Mouse (Mus musculus) heart, embryonic 11.5 days (tissue): ENCODE results near the gene Agtr1a. TPM values are rescaled to one million over a fixed set of nuclear protein-coding genes. Genes with fewer than 3 reads are reported as not detected.

ENCODE experiments used
- ATAC-seq: fragments of 200-750 bp; cut with Nextera tagmentation; replicated peaks from 2 replicates; pipeline ENCODE4 v1.8.0; 2017; ENCODE audit warnings: moderate library complexity; ENCODE audit not compliant: insufficient number of reproducible peaks, low FRiP score, low TSS enrichment
- H3K27ac ChIP-seq: fragments of 300-500 bp; sonication (generic); 2 replicates; pipeline ENCODE4 v1.5.1; 2014; ENCODE audit warnings: mild to moderate bottlenecking, low read depth, low read length
- H3K27me3 ChIP-seq: fragments of 300-500 bp; sonication (generic); 2 replicates; pipeline ENCODE4 v1.6.1; 2014; ENCODE audit warnings: mild to moderate bottlenecking, low read length, mixed read lengths; ENCODE audit not compliant: control insufficient read depth, insufficient read depth
- H3K36me3 ChIP-seq: fragments of 300-500 bp; sonication (generic); 2 replicates; pipeline ENCODE4 v1.6.1; 2014; ENCODE audit warnings: mild to moderate bottlenecking, low read length, moderate library complexity, mixed read lengths; ENCODE audit not compliant: control insufficient read depth, insufficient read depth
- H3K4me1 ChIP-seq: fragments of 300-500 bp; sonication (generic); 2 replicates; pipeline ENCODE4 v1.6.1; 2014; ENCODE audit warnings: low read length; ENCODE audit not compliant: control insufficient read depth, insufficient read depth
- H3K4me2 ChIP-seq: fragments of 300-500 bp; sonication (generic); 2 replicates; pipeline ENCODE4 v1.6.1; 2014; ENCODE audit warnings: mild to moderate bottlenecking, moderate library complexity
- H3K4me3 ChIP-seq: fragments of 300-500 bp; sonication (generic); 2 replicates; pipeline ENCODE4 v1.5.1; 2014; ENCODE audit warnings: low read depth, low read length
- H3K9ac ChIP-seq: fragments of 300-500 bp; sonication (generic); 2 replicates; pipeline ENCODE4 v1.6.1; 2014; ENCODE audit warnings: mild to moderate bottlenecking, low read depth, low read length, moderate library complexity
- H3K9me3 ChIP-seq: fragments of 300-500 bp; sonication (generic); replicated peaks from 2 replicates; pipeline ENCODE4 v1.6.1; 2016; ENCODE audit warnings: low read length; ENCODE audit not compliant: control insufficient read depth
- WGBS: fragments of 180-500 bp; shearing (Covaris S2); extraction: QIAGEN DNeasy Blood & Tissue Kit; methylation state at CpG from one replicate; pipeline ENCODE4 v1.1.7; 2014; ENCODE audit not compliant: insufficient replicate concordance; 5-methylcytosine and 5-hydroxymethylcytosine counted together
- polyA plus RNA-seq: library from polyadenylated mRNA; unstranded; fragments of >200 nt; fragmentation: Nextera tagmentation; extraction: Ambion mirVana; gene quantifications from 2 replicates; pipeline ENCODE4 v1.2.1, GENCODE M21; 2014

Agtr1a gene
- polyA plus RNA-seq, 1 experiment from 2014 or later: 7.8 TPM

- H3K4me2 ChIP-seq: no peak overlapping the region
- WGBS: 87% methylated on average over 6 of the region's 6 CpGs
- no peaks in the 10 kb centered on the region for H3K4me1 ChIP-seq
- H3K27ac ChIP-seq: no peak overlapping the region
- no peaks in the 10 kb centered on the region for H3K9me3 ChIP-seq
- no peaks in the 10 kb centered on the region for H3K36me3 ChIP-seq
- no peak overlapping the region for H3K9ac ChIP-seq
- no peaks in the 10 kb centered on the region; the same call in 1 of the 2 replicates for H3K27me3 ChIP-seq
- ATAC-seq: no peak
- no peak overlapping the region for H3K4me3 ChIP-seq
These were observed 18.8 kb downstream of the Agtr1a start for GRCm38 (mm10) chr13:30354991-30355580.

- WGBS: 78% methylated on average over 2 of the region's 2 CpGs
- no peaks in the 10 kb centered on the region for H3K4me1 ChIP-seq
- no peak overlapping the region for H3K4me2 ChIP-seq
- no peak overlapping the region for H3K4me3 ChIP-seq
- H3K9me3 ChIP-seq: no peaks in the 10 kb centered on the region
- no peaks in the 10 kb centered on the region; the same call in 1 of the 2 replicates for H3K27me3 ChIP-seq
- no peaks in the 10 kb centered on the region for H3K36me3 ChIP-seq
- ATAC-seq: no peak
- no peak overlapping the region for H3K9ac ChIP-seq
- H3K27ac ChIP-seq: no peak overlapping the region
These were observed 19.7 kb downstream of the Agtr1a start for GRCm38 (mm10) chr13:30355979-30356378.

GRCm38 (mm10) chr13:30358456-30359168 lies 22.4 kb downstream of the Agtr1a start:
- Histone ChIP-seq H3K9me3 (no peaks in the 10 kb centered on the region), H3K4me3 (no peak overlapping the region), H3K9ac (no peak overlapping the region), H3K27me3 (no peaks in the 10 kb centered on the region), H3K4me1 (no peaks in the 10 kb centered on the region), H3K36me3 (no peaks in the 10 kb centered on the region), H3K4me2 (no peak overlapping the region), H3K27ac (no peak overlapping the region)
- WGBS: 66% methylated on average over 4 of the region's 4 CpGs
- ATAC-seq: no peak

- Histone ChIP-seq H3K36me3 (no peaks in the 10 kb centered on the region), H3K4me1 (no peaks in the 10 kb centered on the region), H3K4me2 (no peak overlapping the region), H3K4me3 (no peak overlapping the region), H3K9me3 (no peaks in the 10 kb centered on the region), H3K9ac (no peak overlapping the region), H3K27ac (no peak overlapping the region), H3K27me3 (no peaks in the 10 kb centered on the region)
- WGBS: 81% methylated on average over 2 of the region's 2 CpGs
- no peak for ATAC-seq
These were observed 23.6 kb downstream of the Agtr1a start for GRCm38 (mm10) chr13:30359886-30360285.

GRCm38 (mm10) chr13:30361002-30361401 lies 24.8 kb downstream of the Agtr1a start:
- 48% methylated on average over 5 of the region's 5 CpGs for WGBS
- no peaks in the 10 kb centered on the region for H3K9me3 ChIP-seq
- H3K27ac ChIP-seq: no peak overlapping the region
- no peak for ATAC-seq
- H3K4me1 ChIP-seq: no peaks in the 10 kb centered on the region
- H3K36me3 ChIP-seq: no peaks in the 10 kb centered on the region
- H3K27me3 ChIP-seq: no peaks in the 10 kb centered on the region
- H3K4me2 ChIP-seq: no peak overlapping the region
- no peak overlapping the region for H3K4me3 ChIP-seq
- H3K9ac ChIP-seq: no peak overlapping the region

GRCm38 (mm10) chr13:30362048-30362447 lies 25.8 kb downstream of the Agtr1a start:
- H3K27me3 ChIP-seq: no peaks in the 10 kb centered on the region
- no peaks in the 10 kb centered on the region for H3K36me3 ChIP-seq
- 86% methylated on average over 6 of the region's 6 CpGs for WGBS
- no peak for ATAC-seq
- H3K27ac ChIP-seq: no peak overlapping the region
- no peak overlapping the region for H3K4me2 ChIP-seq
- no peaks in the 10 kb centered on the region for H3K4me1 ChIP-seq
- H3K4me3 ChIP-seq: no peak overlapping the region
- no peaks in the 10 kb centered on the region for H3K9me3 ChIP-seq
- H3K9ac ChIP-seq: no peak overlapping the region

- H3K36me3 ChIP-seq: no peaks in the 10 kb centered on the region
- WGBS: 77% methylated on average over 11 of the region's 11 CpGs
- H3K4me3 ChIP-seq: no peak overlapping the region
- no peak overlapping the region for H3K4me2 ChIP-seq
- no peak overlapping the region for H3K27ac ChIP-seq
- H3K27me3 ChIP-seq: no peaks in the 10 kb centered on the region
- no peak overlapping the region for H3K9ac ChIP-seq
- no peaks in the 10 kb centered on the region for H3K4me1 ChIP-seq
- no peaks in the 10 kb centered on the region for H3K9me3 ChIP-seq
- no peak for ATAC-seq
These were observed 27.9 kb downstream of the Agtr1a start for GRCm38 (mm10) chr13:30364097-30364625.

GRCm38 (mm10) chr13:30364780-30365179 lies 28.5 kb downstream of the Agtr1a start:
- Histone ChIP-seq H3K36me3 (no peaks in the 10 kb centered on the region), H3K4me2 (no peak overlapping the region), H3K9me3 (peaks cover 4% of the 10 kb centered on the region; the same call in 1 of the 2 replicates), H3K27ac (no peak overlapping the region), H3K4me3 (no peak overlapping the region), H3K27me3 (no peaks in the 10 kb centered on the region), H3K9ac (no peak overlapping the region), H3K4me1 (no peaks in the 10 kb centered on the region)
- WGBS: 83% methylated on average over 9 of the region's 9 CpGs
- ATAC-seq: no peak
